Mouse (Mus musculus) monocyte, adult 5-6 weeks (primary cell): ENCODE results near the gene Cplx2. TPM values are rescaled to one million over a fixed set of nuclear protein-coding genes. Genes with fewer than 3 reads are reported as not detected.

Source experiments
- ATAC-seq: fragments of 153-309, 156-312 bp; replicated peaks from 2 replicates; pipeline ENCODE4 v1.8.0; 2017; ENCODE audit warnings: mild to moderate bottlenecking; ENCODE audit not compliant: low TSS enrichment, insufficient number of reproducible peaks, severe bottlenecking, poor library complexity, low FRiP score
- total RNA-seq: library from RNA; stranded (forward); fragments of 200-1000, 200-491, 200-594 nt; gene quantifications from 3 replicates; pipeline ENCODE4 v1.2.3, GENCODE M21; 2017

Cplx2 gene
- total RNA-seq = 0.19 to 0.85 TPM in 2 of 3 replicates, not detected in the other

- ATAC-seq = no peak
These were observed at the start of gene Cplx2 for GRCm38 (mm10) chr13:54371049-54371386. Cplx2 (plus strand) TSS chr13:54371349.

DNA sequence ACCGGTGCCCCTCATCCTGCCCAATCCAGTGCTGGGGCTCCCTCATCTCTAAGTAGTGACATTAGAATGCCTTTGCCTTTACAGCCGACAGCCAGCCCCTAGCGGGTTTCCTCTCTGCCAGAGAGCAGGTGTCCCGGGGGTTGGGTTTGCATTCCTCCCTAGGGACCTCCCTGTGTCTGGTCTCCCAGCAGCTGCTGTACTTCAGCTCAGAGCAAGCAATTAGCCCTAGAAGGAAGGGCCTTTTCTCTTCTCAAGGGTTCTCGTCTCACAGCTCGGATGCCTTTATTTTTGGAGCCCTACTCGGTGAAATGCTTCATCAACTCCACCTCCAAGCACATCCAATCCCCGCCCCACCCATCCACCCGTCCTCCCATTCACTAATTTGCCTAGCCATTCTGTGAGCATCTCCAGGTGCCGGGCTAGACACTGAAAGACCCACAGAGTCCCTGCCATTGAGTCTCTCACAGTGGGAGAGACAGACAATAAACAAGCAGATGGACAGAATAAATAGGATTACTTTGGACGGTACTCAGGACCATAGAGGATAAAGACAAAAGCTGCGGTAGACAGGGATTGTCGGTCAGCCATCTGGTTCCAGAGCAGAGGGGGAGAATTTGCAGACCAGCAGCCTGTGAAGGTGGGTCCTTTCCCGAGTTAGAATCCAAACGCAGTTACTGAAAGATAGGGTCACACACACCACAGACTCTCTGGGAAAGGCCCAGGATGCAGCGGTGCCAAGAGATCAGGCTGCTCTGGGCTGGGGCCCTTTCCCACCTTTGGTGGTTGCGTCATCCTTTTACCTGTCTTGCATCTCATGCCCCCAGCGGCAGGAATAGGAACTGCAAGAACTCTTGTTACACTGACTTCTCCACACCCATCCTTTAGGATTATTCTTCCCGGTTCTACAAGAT, 48.5 kb upstream of the Cplx2 start:
- no peak for ATAC-seq

- no peak for ATAC-seq
These were observed 47.6 kb upstream of the Cplx2 start for GRCm38 (mm10) chr13:54323307-54324165.

- no peak for ATAC-seq
These were observed 47.0 kb upstream of the Cplx2 start for GRCm38 (mm10) chr13:54324178-54324577.

GRCm38 (mm10) chr13:54325814-54326213, 45.3 kb upstream of the Cplx2 start:
- ATAC-seq = no peak

- no peak for ATAC-seq
These were observed 44.3 kb upstream of the Cplx2 start for GRCm38 (mm10) chr13:54326686-54327447.

- no peak for ATAC-seq
These were observed 43.1 kb upstream of the Cplx2 start for GRCm38 (mm10) chr13:54328029-54328428.

DNA sequence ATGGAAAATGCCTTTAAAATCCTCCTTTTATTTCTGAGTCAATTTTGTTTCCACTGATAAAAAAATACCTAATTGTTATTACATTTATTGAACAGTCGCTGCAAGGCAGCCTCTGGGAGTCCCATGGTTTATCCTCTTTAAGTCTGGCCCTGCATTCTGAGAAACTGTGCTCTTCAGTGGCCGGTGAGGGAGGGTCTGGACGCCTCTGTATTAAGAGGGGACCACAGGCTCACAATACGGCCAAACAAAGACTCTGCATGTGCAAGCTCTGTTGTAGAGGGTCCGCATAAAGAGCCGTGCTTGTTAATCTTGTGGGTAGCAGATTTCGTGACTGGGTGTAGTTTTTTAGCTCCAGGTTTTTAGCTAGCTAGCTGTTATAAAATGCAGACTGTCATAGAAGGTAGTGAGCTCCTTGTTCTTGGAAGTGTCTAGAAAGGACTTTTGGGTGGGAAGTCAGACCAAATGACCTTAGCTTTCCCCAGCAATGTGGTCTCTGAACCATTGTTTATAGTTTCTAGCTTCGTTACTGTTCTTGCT, 42.1 kb upstream of the Cplx2 start:
- ATAC-seq = no peak

DNA sequence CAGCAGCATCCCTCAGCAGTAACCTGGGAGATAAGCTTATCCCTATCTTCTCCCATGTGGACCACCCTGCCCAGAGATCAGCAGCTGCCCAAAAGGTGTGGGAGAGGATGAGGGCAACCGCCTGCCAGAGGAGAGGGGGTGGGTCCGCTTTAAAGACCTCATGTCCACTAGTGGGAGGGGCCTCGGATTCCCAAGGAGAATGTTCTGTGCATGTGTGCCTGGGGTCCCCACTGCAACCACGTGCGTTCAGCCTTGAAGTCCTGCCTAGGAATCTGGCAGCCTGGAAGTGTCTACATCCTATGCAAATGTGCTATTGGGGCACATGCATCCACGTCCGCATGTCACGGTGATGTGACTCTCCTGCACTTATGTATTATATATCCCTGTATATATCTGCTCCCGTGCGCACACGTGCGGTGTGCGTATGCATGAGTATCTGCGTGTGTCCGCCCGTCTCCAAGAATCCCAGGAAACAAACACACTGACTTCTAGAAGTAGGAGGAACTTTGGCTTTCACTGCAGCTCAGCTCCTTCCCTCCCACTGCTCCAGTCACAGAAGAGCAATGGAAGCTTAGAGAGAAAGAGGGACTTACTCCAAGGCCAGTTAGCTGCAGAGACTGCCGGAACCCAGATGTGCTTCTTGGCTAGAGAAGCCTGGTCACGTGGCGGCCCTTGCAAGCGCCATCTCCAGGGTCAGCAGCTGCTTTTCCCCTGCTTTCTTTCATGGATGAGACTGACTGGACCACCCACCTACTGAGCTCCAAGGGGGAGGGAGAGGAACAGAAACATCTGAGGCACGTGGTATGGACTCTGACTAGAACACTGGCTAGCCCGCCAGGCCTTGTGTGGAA, 39.1 kb upstream of the Cplx2 start:
- ATAC-seq = no peak

- no peak for ATAC-seq
These were observed 38.1 kb upstream of the Cplx2 start for GRCm38 (mm10) chr13:54332921-54333477.

GRCm38 (mm10) chr13:54337058-54337457, 34.1 kb upstream of the Cplx2 start:
- no peak for ATAC-seq

DNA sequence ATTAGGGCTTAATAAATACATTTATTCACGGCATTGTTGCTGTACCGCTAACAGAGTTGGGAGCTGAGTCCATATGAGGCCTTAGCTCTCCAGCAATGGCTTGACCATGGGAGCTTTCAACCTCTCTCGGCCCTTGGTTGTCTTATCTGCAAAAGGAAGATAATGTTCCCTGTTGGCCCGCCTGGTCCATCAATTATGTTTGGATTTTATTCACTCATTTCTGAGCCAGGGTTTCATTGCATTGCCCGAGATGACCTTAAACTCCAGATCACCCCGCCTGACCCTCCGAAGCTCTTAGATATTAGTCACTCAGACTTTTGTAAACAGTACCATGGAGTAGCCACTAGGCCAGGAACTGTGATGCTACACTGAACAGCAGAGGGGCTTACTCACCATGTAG, 33.6 kb upstream of the Cplx2 start:
- ATAC-seq = no peak

- ATAC-seq = no peak
These were observed 32.3 kb upstream of the Cplx2 start for GRCm38 (mm10) chr13:54338815-54339214.

DNA sequence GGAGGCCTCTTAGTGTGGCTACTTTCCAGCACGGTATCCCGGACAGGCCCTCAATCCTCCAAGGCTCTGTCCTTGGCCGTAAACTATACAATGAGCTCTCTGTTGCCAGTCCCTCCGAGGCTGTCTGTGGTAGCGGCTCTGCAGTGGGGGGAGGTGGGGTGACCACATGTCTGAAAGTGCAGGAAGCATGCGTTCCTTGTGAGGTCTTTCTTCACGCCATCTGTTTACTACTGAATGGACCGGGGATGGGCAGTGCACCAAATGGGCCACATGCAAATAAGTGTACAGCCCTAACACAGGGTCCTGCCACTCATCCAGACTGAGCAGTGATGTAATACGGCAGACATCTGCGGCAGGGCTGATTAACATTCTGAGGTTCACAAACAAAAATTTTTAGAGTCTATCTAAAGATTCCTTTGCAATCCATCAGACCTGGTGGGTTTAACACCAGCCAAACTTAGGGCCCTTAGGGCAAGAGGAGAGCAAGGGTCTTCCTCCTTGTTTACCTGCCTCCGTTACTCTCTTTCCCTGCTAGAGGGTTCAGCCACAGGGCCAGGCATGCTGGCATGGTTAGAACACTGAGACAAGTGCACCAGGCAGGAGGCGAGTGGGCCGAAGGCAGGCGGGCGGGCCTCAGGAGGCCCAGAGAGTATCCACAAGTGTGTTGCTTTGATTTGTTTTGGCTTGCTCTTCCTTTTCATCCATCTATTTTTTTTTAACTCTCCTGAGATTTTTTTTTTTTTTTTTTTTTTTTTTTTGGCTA, 25.1 kb upstream of the Cplx2 start:
- no peak for ATAC-seq

DNA sequence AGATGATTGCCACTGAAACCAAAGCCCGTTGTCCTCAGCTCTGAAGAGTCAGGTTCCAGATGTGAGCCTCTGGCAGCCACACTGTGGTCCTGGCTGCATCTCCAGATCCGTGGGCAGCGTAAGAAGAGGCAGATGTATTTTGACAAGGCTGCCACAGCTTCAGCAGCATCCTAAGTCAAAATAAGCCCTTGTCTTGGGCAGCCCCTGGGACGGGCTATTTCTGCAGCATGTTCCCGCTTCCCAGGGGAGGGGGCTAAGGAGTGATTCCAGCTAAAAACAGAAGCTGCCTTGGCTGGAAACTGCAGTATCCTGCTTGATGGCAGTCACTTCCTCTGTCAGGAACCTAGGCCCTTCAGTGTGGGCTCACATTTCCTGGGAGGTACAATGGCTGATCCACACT, 23.1 kb upstream of the Cplx2 start:
- ATAC-seq = no peak

GRCm38 (mm10) chr13:54349126-54349759, 21.9 kb upstream of the Cplx2 start:
- ATAC-seq = no peak

DNA sequence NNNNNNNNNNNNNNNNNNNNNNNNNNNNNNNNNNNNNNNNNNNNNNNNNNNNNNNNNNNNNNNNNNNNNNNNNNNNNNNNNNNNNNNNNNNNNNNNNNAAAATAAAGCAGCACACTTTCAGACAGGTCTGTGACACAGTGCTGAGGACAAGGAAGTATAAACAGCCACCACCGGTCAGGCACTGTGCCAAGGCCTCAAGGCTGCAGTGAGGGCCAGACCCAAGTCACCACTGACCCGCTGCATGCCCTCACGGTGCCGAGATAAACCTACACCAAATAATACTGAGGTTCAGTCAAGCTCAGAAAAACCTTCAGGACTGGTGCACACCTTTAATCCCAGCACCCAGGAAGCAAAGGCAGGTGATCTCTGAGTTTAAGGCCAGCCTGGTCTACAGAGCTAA, 13.7 kb upstream of the Cplx2 start:
- ATAC-seq = no peak
